Mouse (Mus musculus) liver, adult 2 months (tissue): ENCODE measurements at regions not wholly inside any gene's neighbourhood (a gene's known extent, or its start where the extent isn't known, plus 50 kb on each side); places are given as distances from the start of the nearest gene placed in this dataset.
"Not testable (repeated sequence)": the region's sequence is repeated elsewhere in the genome, so short reads cannot be mapped to it uniquely, and the experiment has no call there.

Source experiments
- DNase-seq: peaks from one replicate; pipeline ENCODE4 v3.0.0-alpha.2; 2011; ENCODE audit warnings: low read depth, low spot score; ENCODE audit errors: extremely low read depth
- H3K27ac ChIP-seq: fragments of 200-500 bp; replicated peaks from 2 replicates; pipeline ENCODE4 v1.5.1; 2012; ENCODE audit warnings: low read depth, mild to moderate bottlenecking, control low read depth, inconsistent platforms, low read length; ENCODE audit not compliant: insufficient read depth
- H3K27me3 ChIP-seq: fragments of 200-500 bp; 2 replicates; pipeline ENCODE4 v1.6.1; 2012; ENCODE audit warnings: mild to moderate bottlenecking, moderate library complexity, low read length, inconsistent platforms; ENCODE audit not compliant: control insufficient read depth, insufficient read depth
- H3K36me3 ChIP-seq: fragments of 200-500 bp; 2 replicates; pipeline ENCODE4 v1.6.1; 2012; ENCODE audit warnings: low read length, inconsistent platforms; ENCODE audit not compliant: control insufficient read depth, insufficient read depth
- H3K4me1 ChIP-seq: fragments of 200-500 bp; 2 replicates; pipeline ENCODE4 v1.6.1; 2011; ENCODE audit warnings: low read length; ENCODE audit not compliant: control insufficient read depth, insufficient read depth
- H3K4me3 ChIP-seq: fragments of 200-500 bp; 2 replicates; pipeline ENCODE4 v1.5.1; 2011; ENCODE audit warnings: low read depth, mild to moderate bottlenecking, control low read depth, low read length, moderate library complexity; ENCODE audit not compliant: insufficient read depth
- H3K79me2 ChIP-seq: fragments of 200-500 bp; 2 replicates; pipeline ENCODE4 v1.6.1; 2012; ENCODE audit warnings: inconsistent platforms, mild to moderate bottlenecking, low read length, moderate library complexity; ENCODE audit not compliant: control insufficient read depth, insufficient read depth
- H3K9ac ChIP-seq: fragments of 200-500 bp; 2 replicates; pipeline ENCODE4 v1.6.1; 2012; ENCODE audit warnings: low read depth, mild to moderate bottlenecking, control low read depth, inconsistent platforms, low read length
- CTCF ChIP-seq: fragments of 200-500 bp; IDR thresholded peaks from 2 replicates; pipeline ENCODE4 v1.5.1; 2011; ENCODE audit warnings: low read depth, low read length, control low read depth
- WGBS: fragments of 180-500 bp; shearing (Covaris S2); methylation state at CpG from one replicate; pipeline ENCODE4 v1.1.7; 2018; 5-methylcytosine and 5-hydroxymethylcytosine counted together

DNA sequence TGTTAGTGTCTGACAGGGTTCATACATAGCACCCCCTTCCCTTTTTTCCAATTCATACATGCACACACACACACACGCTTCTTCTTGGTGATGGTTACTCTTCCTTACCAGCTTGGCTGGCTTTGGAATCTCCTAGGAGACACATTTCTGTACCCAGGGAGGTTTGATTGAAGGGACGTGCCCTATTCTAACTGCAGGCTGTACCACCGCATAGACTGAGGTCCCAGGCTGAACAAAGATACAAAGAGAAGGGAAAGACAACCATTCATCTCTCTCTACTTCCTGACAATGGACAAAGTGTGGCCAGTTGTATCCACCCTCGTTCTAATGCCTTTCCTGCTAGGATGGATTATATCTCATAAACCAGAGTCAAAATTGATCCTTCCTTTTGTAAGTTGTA lies 100.0 kb downstream of the Raet1d start:
- not testable (repeated sequence) for H3K4me3 ChIP-seq, H3K4me1 ChIP-seq, DNase-seq, H3K27ac ChIP-seq, H3K27me3 ChIP-seq, H3K79me2 ChIP-seq, H3K9ac ChIP-seq, H3K36me3 ChIP-seq
- WGBS = 81% methylated on average over 4 of the region's 4 CpGs

GRCm38 (mm10) chr10:22460818-22461479 lies 100.6 kb downstream of the Raet1d start:
- H3K9ac ChIP-seq, H3K4me3 ChIP-seq, H3K27ac ChIP-seq, H3K79me2 ChIP-seq, H3K4me1 ChIP-seq, DNase-seq, H3K36me3 ChIP-seq, H3K27me3 ChIP-seq: not testable (repeated sequence)
- 44% methylated on average over 7 of the region's 7 CpGs for WGBS

DNA sequence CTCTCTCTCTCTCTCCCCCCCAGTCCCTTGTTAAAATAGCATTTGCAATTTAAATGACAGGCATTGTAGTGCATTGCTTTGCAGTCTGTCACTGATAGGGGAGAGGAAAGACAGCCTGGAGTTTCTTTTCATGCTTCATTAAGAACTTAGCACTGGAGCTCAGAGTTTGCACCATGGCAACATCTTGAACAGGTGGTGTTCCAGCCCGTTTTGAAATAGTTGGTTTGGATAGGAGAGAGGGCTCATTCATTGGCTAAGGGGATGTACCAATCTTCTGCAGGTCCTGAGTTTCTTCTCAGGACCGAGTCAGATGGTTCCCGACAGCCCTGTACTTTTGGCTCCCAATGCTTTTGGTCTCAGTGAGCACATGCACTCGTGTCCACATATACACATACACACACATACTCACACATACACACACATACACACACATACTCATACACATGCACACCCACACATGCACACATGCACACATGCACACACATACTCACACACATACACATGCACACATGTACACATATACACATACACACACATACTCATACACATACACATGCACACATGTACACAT lies 101.2 kb downstream of the Raet1d start:
- not testable (repeated sequence) for DNase-seq, H3K4me3 ChIP-seq, H3K79me2 ChIP-seq, H3K27me3 ChIP-seq, H3K27ac ChIP-seq, H3K9ac ChIP-seq, H3K36me3 ChIP-seq, H3K4me1 ChIP-seq
- 57% methylated on average over 4 of the region's 4 CpGs for WGBS

DNA sequence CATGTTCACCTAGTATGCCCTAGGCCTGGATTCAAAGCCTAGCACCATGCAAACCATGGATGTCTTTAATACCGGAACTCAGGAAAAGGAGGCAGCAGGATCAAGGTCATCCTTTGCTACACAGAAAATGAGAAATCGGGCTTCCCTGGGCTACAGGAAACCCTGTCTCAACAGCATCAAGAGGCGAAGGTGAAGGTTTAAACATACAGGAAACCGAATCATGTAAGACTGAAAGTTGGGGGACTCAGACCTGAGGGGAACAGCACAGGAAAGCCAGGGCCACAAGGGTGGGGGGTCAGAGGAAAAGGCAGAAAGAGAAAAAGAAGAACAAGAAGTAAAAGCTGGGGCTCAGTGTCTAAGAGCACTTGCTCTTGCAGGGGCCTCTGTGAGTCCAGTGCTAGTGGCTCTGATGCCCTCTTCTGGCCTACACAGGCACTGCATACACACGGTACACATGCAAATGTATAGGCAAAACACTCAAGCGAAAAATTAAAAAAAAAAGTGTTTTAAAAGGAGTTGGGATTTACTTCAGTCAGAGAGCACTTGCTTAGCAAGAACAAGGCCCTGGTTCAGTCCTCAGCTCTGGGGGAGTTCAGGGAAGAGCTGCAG lies 111.5 kb downstream of the Raet1d start:
- H3K36me3 ChIP-seq, H3K79me2 ChIP-seq, DNase-seq, H3K9ac ChIP-seq, H3K4me3 ChIP-seq, H3K27me3 ChIP-seq, H3K4me1 ChIP-seq, H3K27ac ChIP-seq: not testable (repeated sequence)
- WGBS = 94% methylated on average over 6 of the region's 6 CpGs

- 1% methylated on average over 4 of the region's 4 CpGs for WGBS
- H3K9ac ChIP-seq, H3K27ac ChIP-seq, H3K4me3 ChIP-seq, H3K79me2 ChIP-seq, H3K4me1 ChIP-seq, H3K27me3 ChIP-seq, H3K36me3 ChIP-seq: not testable (repeated sequence)
- peak; percentile 33 for DNase-seq
- peak; percentile 44; the same call in 1 of the 2 replicates for TF ChIP-seq CTCF
These were observed 119.5 kb downstream of the Raet1d start for GRCm38 (mm10) chr10:22479860-22480259.

DNA sequence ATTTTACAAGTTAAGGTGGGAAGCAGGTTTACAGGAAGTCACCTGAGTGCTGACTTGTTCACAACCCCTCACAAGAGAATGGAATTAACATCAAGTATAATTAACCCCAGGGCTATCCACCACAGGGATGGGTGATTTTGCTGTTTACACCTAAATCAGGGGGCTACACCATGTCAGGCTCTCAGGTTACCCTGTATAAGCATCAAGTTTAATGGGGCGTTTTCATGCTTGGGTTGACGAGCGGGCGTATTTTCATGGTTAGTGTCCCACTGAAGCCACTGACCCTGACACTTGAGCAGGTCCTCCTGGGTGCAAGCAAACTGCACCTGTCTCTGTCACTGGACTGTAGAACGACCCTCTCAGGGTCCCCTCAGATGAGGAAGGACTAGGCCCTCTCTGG lies 126.7 kb downstream of the Raet1d start:
- DNase-seq, H3K4me1 ChIP-seq, H3K27me3 ChIP-seq, H3K9ac ChIP-seq, H3K27ac ChIP-seq, H3K4me3 ChIP-seq, H3K36me3 ChIP-seq, H3K79me2 ChIP-seq: not testable (repeated sequence)
- 79% methylated on average over 5 of the region's 5 CpGs for WGBS

- H3K79me2 ChIP-seq, H3K4me1 ChIP-seq, H3K27me3 ChIP-seq, DNase-seq, H3K4me3 ChIP-seq, H3K27ac ChIP-seq, H3K9ac ChIP-seq, H3K36me3 ChIP-seq: not testable (repeated sequence)
- 80% methylated on average over 11 of the region's 11 CpGs for WGBS
These were observed 131.5 kb downstream of the Raet1d start for GRCm38 (mm10) chr10:22491806-22492347.
